Mouse (Mus musculus): ENCODE data around the gene Icmt.

DNA sequence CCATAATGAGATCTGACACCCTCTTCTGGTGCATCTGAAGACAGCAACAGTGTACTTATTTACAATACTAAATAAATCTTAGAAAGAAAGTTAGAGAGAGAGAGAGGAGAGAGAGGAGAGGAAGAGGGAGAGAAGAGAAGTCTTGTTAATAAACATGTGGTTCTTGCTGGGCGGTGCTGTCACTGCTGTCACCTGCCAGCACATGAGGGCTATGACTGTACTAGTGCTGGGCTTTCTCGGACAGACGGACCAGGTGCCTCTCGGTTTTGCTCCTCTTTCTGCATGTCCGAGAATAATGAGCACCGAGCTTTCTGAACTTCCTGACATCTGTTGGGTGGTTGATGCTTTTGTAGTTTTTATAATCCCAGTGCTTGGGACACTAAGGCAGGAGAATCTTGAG, 46.4 kb upstream of the Icmt start:
- TF ChIP-seq FLI1 (IDR thresholded peaks at IDR 0.05; ENCODE audit: low read length) = no peak
- TF ChIP-seq GATA1 (IDR thresholded peaks at IDR 0.05; ENCODE audit: borderline replicate concordance, low read length) = no peak

Measured in megakaryocyte, embryonic 14.5 days (primary cell).